Mouse (Mus musculus) forebrain, embryonic 14.5 days (tissue): ENCODE measurements around the gene A030005L19Rik. TPM values are rescaled to one million over a fixed set of nuclear protein-coding genes. Genes with fewer than 3 reads are reported as not detected.

Source experiments
- ATAC-seq: fragments of 200-750 bp; cut with Nextera tagmentation; 2 replicates; pipeline ENCODE4 v1.8.0; 2017; ENCODE audit warnings: mild to moderate bottlenecking, moderate library complexity
- DNase-seq: peaks from one replicate; pipeline ENCODE4 v3.0.0-alpha.2; 2015; ENCODE audit warnings: low spot score
- H3K27ac ChIP-seq: fragments of 300-500 bp; sonication (generic); 2 replicates; pipeline ENCODE4 v1.5.1; 2014; ENCODE audit warnings: low read depth, mild to moderate bottlenecking, control low read depth, low read length, moderate library complexity
- H3K27me3 ChIP-seq: fragments of 300-500 bp; sonication (generic); replicated peaks from 2 replicates; pipeline ENCODE4 v1.6.1; 2014; ENCODE audit warnings: low read length, control low read depth, mixed read lengths; ENCODE audit not compliant: control insufficient read depth, insufficient read depth
- H3K36me3 ChIP-seq: fragments of 300-500 bp; sonication (generic); 2 replicates; pipeline ENCODE4 v1.6.1; 2014; ENCODE audit warnings: low read length, control low read depth; ENCODE audit not compliant: control insufficient read depth, insufficient read depth
- H3K4me1 ChIP-seq: fragments of 300-500 bp; sonication (generic); 2 replicates; pipeline ENCODE4 v1.6.1; 2014; ENCODE audit warnings: antibody characterized with exemption, low read length, control low read depth; ENCODE audit not compliant: control insufficient read depth, insufficient read depth
- H3K4me2 ChIP-seq: fragments of 300-500 bp; sonication (generic); 2 replicates; pipeline ENCODE4 v1.6.1; 2014; ENCODE audit warnings: mild to moderate bottlenecking, control low read depth, low read length
- H3K4me3 ChIP-seq: fragments of 300-500 bp; sonication (generic); 2 replicates; pipeline ENCODE4 v1.5.1; 2014; ENCODE audit warnings: low read depth, low read length, control low read depth
- H3K9ac ChIP-seq: fragments of 300-500 bp; sonication (generic); 2 replicates; pipeline ENCODE4 v1.6.1; 2014; ENCODE audit warnings: mild to moderate bottlenecking, low read length, control low read depth, moderate library complexity
- H3K9me3 ChIP-seq: fragments of 300-500 bp; sonication (generic); replicated peaks from 2 replicates; pipeline ENCODE4 v1.6.1; 2016; ENCODE audit warnings: low read length, control low read depth, mixed read lengths; ENCODE audit not compliant: control insufficient read depth
- WGBS: fragments of 180-500 bp; shearing (Covaris S2); extraction: QIAGEN DNeasy Blood & Tissue Kit; methylation state at CpG from one replicate; pipeline ENCODE4 v1.1.7; 2014; 5-methylcytosine and 5-hydroxymethylcytosine counted together
- polyA plus RNA-seq: library from polyadenylated mRNA; unstranded; fragments of >200 nt; fragmentation: Nextera tagmentation; extraction: Ambion mirVana; gene quantifications from 2 replicates; pipeline ENCODE4 v1.2.1, GENCODE M21; 2014

A030005L19Rik gene
- polyA plus RNA-seq, 1 experiment from 2014 or later, result not detected

DNA sequence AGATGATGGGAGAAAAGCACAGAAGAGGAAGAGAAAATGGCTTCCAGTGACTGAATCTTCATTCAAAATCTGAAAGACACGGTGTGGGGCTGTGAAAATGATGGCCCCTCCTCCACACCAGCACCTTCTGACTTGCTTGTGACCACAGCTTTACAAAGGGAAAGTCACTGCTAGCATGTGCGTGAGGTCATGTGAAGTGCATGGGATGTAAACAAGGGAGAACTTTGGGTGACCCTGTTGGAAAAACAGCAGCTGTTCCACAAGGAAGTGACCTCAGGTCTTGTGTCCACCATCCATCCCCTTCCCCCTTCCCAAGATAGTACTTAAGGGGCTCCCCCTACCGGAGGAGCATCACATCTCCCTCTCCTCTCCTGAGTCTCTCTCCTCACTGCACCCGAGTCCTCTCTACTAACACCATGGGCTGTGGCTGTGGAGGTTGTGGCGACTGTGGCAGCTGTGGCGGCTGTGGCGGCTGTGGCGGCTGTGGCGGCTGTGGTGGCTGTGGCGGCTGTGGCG, 46.8 kb downstream of the A030005L19Rik start, which contains the start of gene Gm47955:
TSS of gene Gm47955 (plus strand) at position 417 of the 516 bp plus-strand sequence.
- Histone ChIP-seq H3K9ac (no peak within 1 kb of the TSS), H3K4me2 (no peak within 1 kb of the TSS), H3K36me3 (no peaks in the 10 kb centered on the region), H3K4me1 (no peaks in the 10 kb centered on the region), H3K27ac (no peak within 1 kb of the TSS), H3K9me3 (no peaks in the 10 kb centered on the region), H3K27me3 (no peaks in the 10 kb centered on the region), H3K4me3 (no peak within 1 kb of the TSS)
- 91% methylated on average over 11 of the region's 11 CpGs for WGBS
- ATAC-seq (no peak), DNase-seq (no peak)

Other genes starting within 250 kb of the A030005L19Rik start
- gene Mff, start 188.4 kb upstream of the A030005L19Rik start, polyA plus RNA-seq, result 462 and 492 TPM in 2 replicates
- gene Tm4sf20, start 144.9 kb upstream of the A030005L19Rik start, polyA plus RNA-seq, result not detected in 2 replicates
- not detected in 2 replicates for gene Gm47791, start 142.1 kb upstream of the A030005L19Rik start, polyA plus RNA-seq
- 40.4 and 42.3 TPM in 2 replicates for gene Agfg1, start 73.8 kb upstream of the A030005L19Rik start, polyA plus RNA-seq
- gene A030014E15Rik, start 11.6 kb downstream of the A030005L19Rik start, polyA plus RNA-seq, result not detected in 2 replicates
- not detected in 2 replicates for gene Gm6217, start 18.1 kb downstream of the A030005L19Rik start, polyA plus RNA-seq
- not detected in 2 replicates for gene A030003K21Rik, start 30.1 kb downstream of the A030005L19Rik start, polyA plus RNA-seq
- gene Gm7544, start 42.7 kb downstream of the A030005L19Rik start, polyA plus RNA-seq, result not detected in 2 replicates
- gene Gm47955, start 47.0 kb downstream of the A030005L19Rik start, polyA plus RNA-seq, result not detected in 2 replicates
- not detected in 2 replicates for gene Gm47959, start 87.2 kb downstream of the A030005L19Rik start, polyA plus RNA-seq
- 0.57 and 0.75 TPM in 2 replicates for gene Slc19a3, start 125.1 kb downstream of the A030005L19Rik start, polyA plus RNA-seq
- gene Krtap28-10, start 129.2 kb downstream of the A030005L19Rik start, polyA plus RNA-seq, result not detected in 2 replicates
- gene Gm47969, start 131.6 kb downstream of the A030005L19Rik start, polyA plus RNA-seq, result not detected in 2 replicates
- gene A030005K14Rik, start 146.1 kb downstream of the A030005L19Rik start, polyA plus RNA-seq, result not detected in 2 replicates
- not detected in 2 replicates for gene Krtap28-13, start 147.6 kb downstream of the A030005L19Rik start, polyA plus RNA-seq
- not detected in 2 replicates for gene Ccl20, start 203.4 kb downstream of the A030005L19Rik start, polyA plus RNA-seq
- gene Daw1, start 246.4 kb downstream of the A030005L19Rik start, polyA plus RNA-seq, result 0.51 and 0.80 TPM in 2 replicates